Comparison of ENCODE assay signal across 9 mouse cellular contexts in the genomic region with DNA sequence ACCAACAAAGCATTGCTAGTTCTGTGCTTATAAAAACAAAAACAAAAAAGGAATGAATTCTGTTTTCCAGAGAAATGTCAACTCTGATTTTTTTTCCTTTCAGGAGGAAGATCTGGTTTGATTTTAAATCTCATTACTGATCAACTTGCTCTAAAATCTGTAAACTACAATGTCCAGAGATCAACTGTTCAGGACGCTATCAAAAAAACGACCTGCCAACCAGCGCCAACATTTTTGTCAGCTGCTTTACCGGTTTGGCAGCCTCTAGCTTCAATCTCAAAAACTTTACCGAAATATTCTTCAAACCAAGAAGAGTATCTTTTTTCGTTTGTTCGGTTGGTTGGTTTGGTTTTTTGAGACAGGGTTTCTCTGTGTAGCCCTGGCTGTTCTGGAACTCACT. TPM values are rescaled to one million over a fixed set of nuclear protein-coding genes. Genes with fewer than 3 reads are reported as not detected.
DNase-seq lines count a peak whose midpoint lies in the region; ATAC-seq and TF ChIP-seq lines count a peak whose summit lies in the region.
"Had no signal": no experiment of that assay in that cellular context is flagged by ENCODE, and none has a peak within 500 bp of the region (broad histone marks: within the 10 kb centered on the region; RNA-seq: fewer than 3 reads in every experiment).

No protein-coding gene starts in this region.

- H3K9ac ChIP-seq in embryonic facial prominence, embryonic 13.5 days, result no peak overlapping the region
- no peak overlapping the region for H3K9ac ChIP-seq in hindbrain, embryonic 16.5 days (ENCODE audit: low read depth, low read length)
- no peak overlapping the region for H3K9ac ChIP-seq in midbrain, embryonic 15.5 days

- peak overlapping the region; percentile 89; the same call in 1 of the 2 replicates for H3K4me3 ChIP-seq in layer of hippocampus, adult 2 months
- H3K4me3 ChIP-seq in embryonic facial prominence, embryonic 13.5 days, result peak overlapping the region; percentile 94
- no peak overlapping the region for H3K4me3 ChIP-seq in hindbrain, embryonic 16.5 days (ENCODE audit: low read length)
- H3K4me3 ChIP-seq in midbrain, embryonic 15.5 days, result 0 out of 2 replicates have a peak overlapping the region, but pooled peaks have one; percentile 84

- H3K9me3 ChIP-seq in embryonic facial prominence, embryonic 13.5 days, result no peaks in the 10 kb centered on the region
- H3K9me3 ChIP-seq in hindbrain, embryonic 16.5 days (ENCODE audit: control insufficient read depth, low read length), result no peaks in the 10 kb centered on the region
- H3K9me3 ChIP-seq in midbrain, embryonic 15.5 days, result no peaks in the 10 kb centered on the region

- 67% methylated on average over 7 of the region's 7 CpGs for WGBS in embryonic facial prominence, embryonic 13.5 days
- WGBS in hindbrain, embryonic 16.5 days, result 84% methylated on average over 7 of the region's 7 CpGs
- 84% methylated on average over 7 of the region's 7 CpGs for WGBS in midbrain, embryonic 15.5 days

- H3K36me3 ChIP-seq in embryonic facial prominence, embryonic 13.5 days, result no peaks in the 10 kb centered on the region
- H3K36me3 ChIP-seq in hindbrain, embryonic 16.5 days (ENCODE audit: control insufficient read depth, insufficient read depth, low read length), result no peaks in the 10 kb centered on the region
- H3K36me3 ChIP-seq in midbrain, embryonic 15.5 days (replicated peaks), result no peaks in the 10 kb centered on the region

- H3K27me3 ChIP-seq in embryonic facial prominence, embryonic 13.5 days, result no peaks in the 10 kb centered on the region
- H3K27me3 ChIP-seq in hindbrain, embryonic 16.5 days (replicated peaks; ENCODE audit: control insufficient read depth, insufficient read depth, low read length), result no peaks in the 10 kb centered on the region
- no peaks in the 10 kb centered on the region for H3K27me3 ChIP-seq in midbrain, embryonic 15.5 days (replicated peaks)

- ATAC-seq in embryonic facial prominence, embryonic 13.5 days (ENCODE audit: insufficient number of reproducible peaks, insufficient read depth, low FRiP score, low TSS enrichment, low read depth), result no peak
- no peak for ATAC-seq in hindbrain, embryonic 16.5 days
- no peak for ATAC-seq in midbrain, embryonic 15.5 days (replicated peaks)

- no peak for TF ChIP-seq CTCF in layer of hippocampus, adult 2 months (conservative IDR thresholded peaks at IDR 0.05)

- H3K4me1 ChIP-seq in embryonic facial prominence, embryonic 13.5 days, result peaks cover 26% of the 10 kb centered on the region
- H3K4me1 ChIP-seq in hindbrain, embryonic 16.5 days (ENCODE audit: control insufficient read depth, insufficient read depth, low read depth, low read length), result peaks cover 18% of the 10 kb centered on the region
- H3K4me1 ChIP-seq in midbrain, embryonic 15.5 days, result peaks cover 29% of the 10 kb centered on the region

- no peak for DNase-seq in layer of hippocampus, adult 2 months (ENCODE audit: low spot score in 2 of 2)
- DNase-seq in layer of hippocampus, adult 9-10 months (ENCODE audit: low spot score), result no peak
- no peak for DNase-seq in adrenal gland, postnatal 10 days
- no peak for DNase-seq in cerebellum, adult 8-10 months
- DNase-seq in thymus, postnatal 4 days, result no peak

- H3K4me2 ChIP-seq in embryonic facial prominence, embryonic 13.5 days, result peak overlapping the region; percentile 72
- peak overlapping the region; percentile 69 for H3K4me2 ChIP-seq in hindbrain, embryonic 16.5 days (ENCODE audit: low read length)
- peak overlapping the region; percentile 77 for H3K4me2 ChIP-seq in midbrain, embryonic 15.5 days

- peak overlapping the region; percentile 99; the same call in 1 of the 2 replicates for H3K27ac ChIP-seq in layer of hippocampus, adult 2 months
- no peak overlapping the region for H3K27ac ChIP-seq in embryonic facial prominence, embryonic 13.5 days
- H3K27ac ChIP-seq in hindbrain, embryonic 16.5 days (ENCODE audit: low read depth, low read length), result no peak overlapping the region
- no peak overlapping the region for H3K27ac ChIP-seq in midbrain, embryonic 15.5 days
- H3K27ac ChIP-seq: left cerebral cortex, adult 2 months had no signal

RNA-seq across cellular contexts. Expression of a gene that starts 2.3 kb away (rescaled TPM):
- total RNA-seq in layer of hippocampus, adult 2 months (2021), result 100 to 1,000 TPM; 128 to 134 TPM
- 11.6 and 13.8 TPM in 2 replicates for polyA plus RNA-seq in embryonic facial prominence, embryonic 13.5 days (2015; fragmentation: Nextera tagmentation; extraction: Ambion mirVana)
- polyA plus RNA-seq in hindbrain, embryonic 16.5 days (2015; fragmentation: Nextera tagmentation; extraction: Ambion mirVana), result 8.9 and 10.1 TPM in 2 replicates
- 13.0 and 13.2 TPM in 2 replicates for polyA plus RNA-seq in midbrain, embryonic 15.5 days (2015; fragmentation: Nextera tagmentation; extraction: Ambion mirVana)
- 100 to 1,000 TPM; 128 to 162 TPM for total RNA-seq in adrenal gland, postnatal 10 days (2021)

RNA-seq across cellular contexts. Expression of a gene that starts 20.1 kb away (rescaled TPM):
- total RNA-seq in layer of hippocampus, adult 2 months (2021), result 1 to 10 TPM; 9.8 to 10.0 TPM
- 30.9 and 32.9 TPM in 2 replicates for polyA plus RNA-seq in embryonic facial prominence, embryonic 13.5 days (2015; fragmentation: Nextera tagmentation; extraction: Ambion mirVana)
- 16.9 and 17.0 TPM in 2 replicates for polyA plus RNA-seq in hindbrain, embryonic 16.5 days (2015; fragmentation: Nextera tagmentation; extraction: Ambion mirVana)
- polyA plus RNA-seq in midbrain, embryonic 15.5 days (2015; fragmentation: Nextera tagmentation; extraction: Ambion mirVana), result 20.4 and 24.1 TPM in 2 replicates
- 10 to 100 TPM; 15.1 to 16.9 TPM for total RNA-seq in adrenal gland, postnatal 10 days (2021)

RNA-seq across cellular contexts. Expression of a gene that starts 20.2 kb away (rescaled TPM):
- 10 to 100 TPM; 12.7 to 13.3 TPM for total RNA-seq in layer of hippocampus, adult 2 months (2021)
- 19.6 and 22.2 TPM in 2 replicates for polyA plus RNA-seq in embryonic facial prominence, embryonic 13.5 days (2015; fragmentation: Nextera tagmentation; extraction: Ambion mirVana)
- polyA plus RNA-seq in hindbrain, embryonic 16.5 days (2015; fragmentation: Nextera tagmentation; extraction: Ambion mirVana), result 22.1 and 26.0 TPM in 2 replicates
- 24.4 and 24.5 TPM in 2 replicates for polyA plus RNA-seq in midbrain, embryonic 15.5 days (2015; fragmentation: Nextera tagmentation; extraction: Ambion mirVana)
- 10 to 100 TPM; 18.8 to 23.7 TPM for total RNA-seq in adrenal gland, postnatal 10 days (2021)

RNA-seq across cellular contexts. Expression of a gene that starts 20.3 kb away (rescaled TPM):
- total RNA-seq in layer of hippocampus, adult 2 months (2021), result under 1 TPM; 0.27 to 0.31 TPM
- polyA plus RNA-seq in embryonic facial prominence, embryonic 13.5 days (2015; fragmentation: Nextera tagmentation; extraction: Ambion mirVana), result 0.24 and 0.91 TPM in 2 replicates
- 0.24 TPM in 1 of 2 replicates, not detected in the other for polyA plus RNA-seq in hindbrain, embryonic 16.5 days (2015; fragmentation: Nextera tagmentation; extraction: Ambion mirVana)
- 0.35 and 0.47 TPM in 2 replicates for polyA plus RNA-seq in midbrain, embryonic 15.5 days (2015; fragmentation: Nextera tagmentation; extraction: Ambion mirVana)
- under 1 TPM in 1 of 2 experiments, not detected in 1; 0.58 TPM for total RNA-seq in adrenal gland, postnatal 10 days (2021)

RNA-seq across cellular contexts. Expression of a gene that starts 43.3 kb away (rescaled TPM):
- 1 to 10 TPM; 1.5 to 2.0 TPM for total RNA-seq in layer of hippocampus, adult 2 months (2021)
- 0.37 and 0.56 TPM in 2 replicates for polyA plus RNA-seq in embryonic facial prominence, embryonic 13.5 days (2015; fragmentation: Nextera tagmentation; extraction: Ambion mirVana)
- 0.33 and 0.40 TPM in 2 replicates for polyA plus RNA-seq in hindbrain, embryonic 16.5 days (2015; fragmentation: Nextera tagmentation; extraction: Ambion mirVana)
- polyA plus RNA-seq in midbrain, embryonic 15.5 days (2015; fragmentation: Nextera tagmentation; extraction: Ambion mirVana), result 0.18 and 0.32 TPM in 2 replicates
- under 1 TPM in 1 of 2 experiments, not detected in 1; 0.36 TPM for total RNA-seq in adrenal gland, postnatal 10 days (2021)
